Mouse (Mus musculus) ES-E14 (cell line): ENCODE measurements around the gene Fam83b. TPM values are rescaled to one million over a fixed set of nuclear protein-coding genes. Genes with fewer than 3 reads are reported as not detected.

Experiments used
- DNase-seq: peaks from one replicate; pipeline ENCODE4 v3.0.0-alpha.2; 2013; ENCODE audit warnings: low read depth, low spot score
- H3K27ac ChIP-seq: 2 replicates; pipeline ENCODE4 v1.5.1; 2012; ENCODE audit warnings: low read depth, mild to moderate bottlenecking, low read length, moderate library complexity, mixed read lengths; ENCODE audit not compliant: poor library complexity, insufficient read depth, severe bottlenecking
- H3K36me3 ChIP-seq: 2 replicates; pipeline ENCODE4 v1.6.1; 2012; ENCODE audit warnings: mild to moderate bottlenecking, low read length, moderate library complexity, mixed read lengths; ENCODE audit not compliant: control insufficient read depth, poor library complexity, insufficient read depth, severe bottlenecking
- H3K4me1 ChIP-seq, 2 experiments: fragments of 150-350 bp in 1 of 2; sonication (generic) in 1 of 2; 2 replicates each; pipeline ENCODE4 v1.6.1; 2012; ENCODE audit warnings: low read length in 2 of 2, mild to moderate bottlenecking in 1 of 2, mixed read lengths in 1 of 2; ENCODE audit not compliant: control insufficient read depth in 2 of 2, insufficient read depth in 2 of 2, poor library complexity in 1 of 2
- H3K4me3 ChIP-seq, 2 experiments: fragments of 150-350 bp in 1 of 2; sonication (generic) in 1 of 2; 2 replicates each; pipeline ENCODE4 v1.5.1; 2012; ENCODE audit warnings: low read length in 2 of 2, low read depth in 1 of 2, mild to moderate bottlenecking in 1 of 2, mixed read lengths in 1 of 2; ENCODE audit not compliant: insufficient read depth in 1 of 2, poor library complexity in 1 of 2, severe bottlenecking in 1 of 2
- H3K9ac ChIP-seq: 2 replicates; pipeline ENCODE4 v1.6.1; 2012; ENCODE audit warnings: low read depth, mild to moderate bottlenecking, low read length, mixed read lengths; ENCODE audit not compliant: poor library complexity, insufficient read depth, severe bottlenecking
- H3K9me3 ChIP-seq: fragments of 150-350 bp; sonication (generic); 2 replicates; pipeline ENCODE4 v1.6.1; 2012; ENCODE audit warnings: low read depth, mild to moderate bottlenecking, low read length; ENCODE audit not compliant: control insufficient read depth, insufficient read depth
- CHD2 ChIP-seq: IDR thresholded peaks from 2 replicates; pipeline ENCODE4 v1.6.1; 2014; ENCODE audit warnings: mild to moderate bottlenecking, low read depth, low read length, inconsistent platforms
- HCFC1 ChIP-seq: IDR thresholded peaks from 2 replicates; pipeline ENCODE4 v1.6.1; 2012; ENCODE audit warnings: low read length, inconsistent platforms, borderline replicate concordance; ENCODE audit not compliant: insufficient read depth
- MAFK ChIP-seq: IDR thresholded peaks from 2 replicates; pipeline ENCODE4 v1.6.1; 2014; ENCODE audit warnings: mild to moderate bottlenecking, low read depth, low read length, inconsistent platforms; ENCODE audit not compliant: insufficient read depth
- ZC3H11A ChIP-seq: IDR thresholded peaks from 2 replicates; pipeline ENCODE4 v1.6.1; 2012; ENCODE audit warnings: low read depth, mild to moderate bottlenecking, inconsistent platforms, low read length, borderline replicate concordance
- ZNF384 ChIP-seq: IDR thresholded peaks from 2 replicates; pipeline ENCODE4 v1.6.1; 2012; ENCODE audit warnings: low read depth, low read length, inconsistent platforms
- in situ Hi-C, 2 experiments: fragments of 600-800 bp; cut with MboI; formaldehyde crosslinking; loops; one replicate each; pipeline ENCODE4 v1.15.1; 2025; ENCODE audit warnings: low sequenced_read_pairs in 2 of 2, inconsistent platforms in 1 of 2; ENCODE audit not compliant: unreplicated experiment in 2 of 2
- total RNA-seq: library from RNA; depleted of rRNA; stranded (reverse); fragments of 300-350 nt; gene quantifications from 2 replicates; pipeline ENCODE4 v1.2.3, GENCODE M21; 2012

Gene Fam83b
- total RNA-seq, 1 experiment = 0.76 TPM

DNA sequence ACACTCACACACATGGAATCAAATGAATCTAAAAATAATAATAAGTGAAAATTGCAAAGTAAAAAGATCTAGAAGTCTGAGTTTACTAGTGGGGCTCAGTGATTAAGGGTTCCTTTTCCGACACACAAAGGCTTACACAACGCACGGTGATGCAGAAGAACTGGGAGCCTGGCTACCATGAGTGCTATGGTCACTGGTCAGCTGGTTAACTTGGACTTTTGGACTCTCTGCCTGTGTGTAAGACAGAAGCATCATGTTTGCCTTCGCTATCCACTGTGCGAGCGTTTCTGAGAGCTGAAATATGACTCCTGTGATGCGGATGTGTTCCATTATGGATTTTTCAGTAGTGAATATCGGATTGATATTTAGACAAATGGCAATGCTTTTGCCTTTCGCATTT is 30.9 kb downstream of the Fam83b start:
- TF ChIP-seq HCFC1 = no peak
- no peak for TF ChIP-seq ZNF384
- no peak for TF ChIP-seq CHD2
- TF ChIP-seq MAFK = no peak
- no peak for TF ChIP-seq ZC3H11A
- DNase-seq = no peak
- no peaks in the 10 kb centered on the region for H3K4me1 ChIP-seq
- H3K36me3 ChIP-seq = no peaks in the 10 kb centered on the region
- H3K9ac ChIP-seq = no peak overlapping the region
- H3K9me3 ChIP-seq = no peaks in the 10 kb centered on the region
- H3K27ac ChIP-seq = no peak overlapping the region
- H3K4me3 ChIP-seq = peak overlapping the region in 1 of 2 experiments; percentile 35; a peak in 1 of 4 replicates
- in situ Hi-C loops = no loop called here

DNA sequence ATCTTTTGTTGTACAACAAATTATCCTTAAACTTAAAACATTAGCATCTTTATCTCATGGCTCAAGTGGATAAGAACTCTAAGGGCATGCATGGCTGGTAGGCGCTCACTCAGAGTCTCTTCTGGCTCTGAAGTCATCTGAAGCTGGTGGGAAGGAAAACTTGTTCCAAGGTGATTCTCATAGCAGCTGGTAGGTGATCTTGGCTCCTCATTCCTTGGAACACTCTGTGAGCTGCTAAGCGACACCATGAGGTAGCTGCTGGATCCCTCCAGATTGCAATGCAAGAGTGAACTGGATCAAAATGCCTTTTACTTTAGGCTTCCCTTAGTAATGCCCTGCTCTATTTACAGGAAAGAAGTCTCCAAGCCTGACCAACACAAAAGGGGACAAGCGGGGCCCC is 34.5 kb downstream of the Fam83b start:
- no peaks in the 10 kb centered on the region for H3K36me3 ChIP-seq
- no peaks in the 10 kb centered on the region for H3K4me1 ChIP-seq
- no peak overlapping the region for H3K9ac ChIP-seq
- H3K27ac ChIP-seq = no peak overlapping the region
- in situ Hi-C loops = no loop called here
- DNase-seq = no peak
- H3K9me3 ChIP-seq = no peaks in the 10 kb centered on the region
- H3K4me3 ChIP-seq = no peak overlapping the region
- TF ChIP-seq ZNF384 (no peak), HCFC1 (no peak), CHD2 (no peak), MAFK (no peak), ZC3H11A (no peak)

DNA sequence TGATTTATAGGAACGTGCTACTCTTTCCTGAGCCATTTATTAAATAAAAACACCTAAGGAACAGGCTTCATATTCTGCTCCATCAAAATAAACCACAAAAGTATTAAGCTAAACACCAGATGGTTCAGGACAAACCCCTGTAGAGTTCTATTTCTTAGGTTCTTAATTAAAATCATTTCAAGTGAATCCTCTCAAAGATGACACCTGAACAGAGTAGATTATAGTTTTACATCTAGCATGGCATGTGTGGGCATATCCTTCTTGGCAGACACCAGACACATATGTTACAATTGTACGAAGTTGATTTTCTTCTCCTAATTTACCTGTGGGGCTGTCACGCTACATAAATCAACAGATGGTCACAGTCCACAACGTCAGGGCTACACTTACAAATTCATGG is 35.5 kb downstream of the Fam83b start:
- in situ Hi-C loops = no loop called here
- no peak overlapping the region for H3K9ac ChIP-seq
- H3K27ac ChIP-seq = no peak overlapping the region
- no peaks in the 10 kb centered on the region for H3K9me3 ChIP-seq
- no peaks in the 10 kb centered on the region for H3K4me1 ChIP-seq
- TF ChIP-seq ZC3H11A (no peak), CHD2 (no peak), HCFC1 (no peak), ZNF384 (no peak), MAFK (no peak)
- H3K4me3 ChIP-seq = no peak overlapping the region
- no peak for DNase-seq
- no peaks in the 10 kb centered on the region for H3K36me3 ChIP-seq

DNA sequence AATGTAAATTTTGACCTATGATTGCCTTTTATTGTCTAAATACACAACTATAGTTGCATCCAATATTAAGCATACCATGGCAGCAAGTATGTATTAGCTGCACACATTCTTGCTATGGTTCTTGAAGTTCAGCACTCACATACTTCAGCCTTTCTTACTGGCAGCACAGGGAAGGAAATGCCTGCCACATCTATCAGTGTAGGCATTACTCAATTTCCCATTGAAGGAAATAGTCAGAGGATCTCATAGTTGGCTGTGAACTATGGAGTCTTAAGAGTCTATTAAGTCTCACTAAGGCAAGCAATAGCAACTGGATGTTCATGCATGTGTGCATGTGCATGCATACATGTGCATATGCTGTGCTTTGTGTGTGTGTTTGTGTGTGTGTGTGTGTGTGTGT is 41.3 kb downstream of the Fam83b start:
- no peak overlapping the region for H3K4me3 ChIP-seq
- H3K27ac ChIP-seq = no peak overlapping the region
- H3K4me1 ChIP-seq = no peaks in the 10 kb centered on the region
- no peaks in the 10 kb centered on the region for H3K36me3 ChIP-seq
- in situ Hi-C loops = no loop called here
- no peak for TF ChIP-seq ZC3H11A
- no peak for TF ChIP-seq HCFC1
- no peak for TF ChIP-seq MAFK
- TF ChIP-seq ZNF384 = no peak
- TF ChIP-seq CHD2 = no peak
- H3K9ac ChIP-seq = no peak overlapping the region
- no peak for DNase-seq
- H3K9me3 ChIP-seq = no peaks in the 10 kb centered on the region

DNA sequence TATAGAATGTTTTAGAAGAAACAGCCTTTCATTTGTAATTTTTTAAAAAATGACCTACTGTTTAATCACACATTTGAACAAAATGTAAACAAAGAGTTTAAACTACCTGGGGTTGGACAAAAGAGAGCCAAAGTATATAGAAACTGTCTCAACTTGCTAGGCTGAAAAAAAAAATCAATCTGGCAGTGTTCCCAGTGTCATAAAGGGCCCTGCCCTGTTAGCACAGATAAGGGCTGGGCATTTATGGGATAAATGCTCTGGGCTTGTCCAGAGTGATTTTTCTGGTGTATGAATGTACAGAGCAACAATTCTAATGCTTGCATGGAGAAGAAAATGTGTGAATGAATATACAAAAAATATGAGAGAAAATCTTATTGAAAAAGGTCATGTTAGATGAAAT is 43.8 kb downstream of the Fam83b start:
- no peak overlapping the region for H3K9ac ChIP-seq
- DNase-seq = no peak
- H3K4me3 ChIP-seq = no peak overlapping the region
- H3K4me1 ChIP-seq = no peaks in the 10 kb centered on the region
- no peaks in the 10 kb centered on the region for H3K36me3 ChIP-seq
- no peaks in the 10 kb centered on the region for H3K9me3 ChIP-seq
- no peak for TF ChIP-seq ZNF384
- no peak for TF ChIP-seq ZC3H11A
- TF ChIP-seq MAFK = no peak
- TF ChIP-seq HCFC1 = no peak
- TF ChIP-seq CHD2 = no peak
- in situ Hi-C loops = no loop called here
- H3K27ac ChIP-seq = no peak overlapping the region
